Mouse (Mus musculus): ENCODE results near the gene Adig.

DNA sequence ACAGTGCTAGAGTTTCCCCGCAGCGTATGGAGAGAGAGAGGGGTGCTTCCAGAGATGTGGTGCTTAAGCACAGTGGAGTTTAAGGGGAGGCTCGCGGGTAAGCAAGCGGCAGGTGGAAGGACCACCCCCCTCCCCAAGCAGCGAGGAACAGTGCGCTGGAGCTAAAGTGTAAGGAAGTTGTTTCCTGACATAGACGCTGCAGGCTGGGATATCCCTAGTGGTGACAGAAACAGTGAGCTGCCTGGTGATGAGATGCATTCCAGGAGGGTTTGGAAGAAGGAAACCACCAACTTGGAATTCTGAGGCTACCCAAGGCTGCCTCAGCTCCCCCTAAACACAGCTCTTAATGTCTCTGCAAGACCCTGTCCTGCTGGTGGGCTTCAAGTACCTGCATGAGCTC, 53.4 kb downstream of the Adig start:
- no peak for TF ChIP-seq CTCF (IDR thresholded peaks at IDR 0.05; ENCODE audit: low read depth, low read length)
- TF ChIP-seq GATA2 (IDR thresholded peaks at IDR 0.05; ENCODE audit: borderline replicate concordance, low read depth, low read length) = no peak
- TF ChIP-seq TAL1 (conservative IDR thresholded peaks at IDR 0.05; ENCODE audit: low read depth, low read length) = no peak

Measured in G1E (cell line).